In the genomic region with DNA sequence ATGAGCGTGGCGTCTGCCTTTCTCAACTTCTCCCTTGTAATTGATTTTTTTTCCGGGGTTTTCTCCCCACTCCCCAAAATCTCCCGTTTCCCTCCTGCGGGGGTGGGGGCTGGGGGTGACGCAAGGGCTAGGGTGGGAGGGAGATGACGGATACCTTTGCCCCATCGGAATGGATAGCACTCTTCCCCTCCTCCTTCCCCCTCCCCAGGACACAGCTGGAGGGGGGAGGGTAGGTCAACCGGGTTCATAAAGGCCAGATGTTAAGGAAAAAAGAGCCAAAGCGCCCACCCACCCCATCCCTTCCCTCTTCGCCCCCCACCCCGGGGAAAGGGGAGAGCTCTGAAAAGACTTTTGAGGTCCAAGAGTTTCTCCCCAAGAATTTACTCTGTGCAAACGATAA, we compare ENCODE assay signal across 18 mouse cellular contexts. TPM values are rescaled to one million over a fixed set of nuclear protein-coding genes. Genes with fewer than 3 reads are reported as not detected.
A peak's percentile ranks its signal among the peaks of the same experiment; 100 is the strongest.
DNase-seq lines count a peak whose midpoint lies in the region; ATAC-seq and TF ChIP-seq lines count a peak whose summit lies in the region.
"Had no signal": no experiment of that assay in that cellular context is flagged by ENCODE, and none has a peak within 500 bp of the region (broad histone marks: within the 10 kb centered on the region; RNA-seq: fewer than 3 reads in every experiment).

No protein-coding gene starts in this region.

- ATAC-seq in forebrain, embryonic 13.5 days = no peak
- no peak for ATAC-seq in forebrain, postnatal 0 days
- ATAC-seq in midbrain, embryonic 12.5 days (ENCODE audit: low FRiP score, low read depth) = no peak
- ATAC-seq in midbrain, embryonic 14.5 days (ENCODE audit: low FRiP score, low TSS enrichment) = no peak
- no peak for ATAC-seq in embryonic facial prominence, embryonic 12.5 days (ENCODE audit: insufficient number of reproducible peaks, insufficient read depth, low FRiP score, low TSS enrichment)
- ATAC-seq: forebrain, embryonic 14.5 days; inflammation-experienced regulatory T-cells, adult 6 months; liver, embryonic 12.5 days; midbrain, embryonic 15.5 days had no signal

- DNase-seq in forebrain, postnatal 0 days = no peak
- no peak for DNase-seq in midbrain, embryonic 14.5 days
- DNase-seq in urinary bladder, postnatal 25 days (ENCODE audit: low spot score) = no peak
- no peak for DNase-seq in cerebellum, adult 2 months
- DNase-seq: cerebellum, postnatal 14 days; heart, postnatal 4 days; kidney, adult 8-10 months; layer of hippocampus, postnatal 36 days; thymus, postnatal 25 days had no signal

- no peak for TF ChIP-seq POLR2A in cerebellum, adult 2 months (IDR thresholded peaks at IDR 0.05; ENCODE audit: borderline replicate concordance, insufficient read depth, low read length)

- peaks cover 82% of the 10 kb centered on the region for H3K27me3 ChIP-seq in forebrain, embryonic 13.5 days
- H3K27me3 ChIP-seq in forebrain, postnatal 0 days (ENCODE audit: insufficient read depth, low read length) = peaks cover 39% of the 10 kb centered on the region
- H3K27me3 ChIP-seq in midbrain, embryonic 12.5 days = peaks cover 83% of the 10 kb centered on the region
- peaks cover 60% of the 10 kb centered on the region for H3K27me3 ChIP-seq in midbrain, embryonic 14.5 days (ENCODE audit: control insufficient read depth, insufficient read depth, low read length)
- H3K27me3 ChIP-seq in embryonic facial prominence, embryonic 12.5 days = peaks cover 71% of the 10 kb centered on the region
- H3K27me3 ChIP-seq in cerebellum, adult 2 months (ENCODE audit: control insufficient read depth, insufficient read depth, low read length) = peaks cover 10% of the 10 kb centered on the region; the same call in 1 of the 2 replicates

- TF ChIP-seq CTCF in forebrain, postnatal 0 days (IDR thresholded peaks at IDR 0.05; ENCODE audit: low read depth) = no peak
- no peak for TF ChIP-seq CTCF in cerebellum, adult 2 months (IDR thresholded peaks at IDR 0.05; ENCODE audit: borderline replicate concordance, insufficient read depth, low read depth, low read length)

- no peak overlapping the region for H3K4me3 ChIP-seq in forebrain, embryonic 13.5 days
- H3K4me3 ChIP-seq in forebrain, postnatal 0 days (ENCODE audit: low read depth, low read length) = no peak overlapping the region
- H3K4me3 ChIP-seq in midbrain, embryonic 12.5 days = no peak overlapping the region
- no peak overlapping the region for H3K4me3 ChIP-seq in midbrain, embryonic 14.5 days (replicated peaks; ENCODE audit: low read depth, low read length)
- no peak overlapping the region for H3K4me3 ChIP-seq in embryonic facial prominence, embryonic 12.5 days
- H3K4me3 ChIP-seq in cerebellum, adult 2 months (replicated peaks; ENCODE audit: insufficient read depth, low read depth, low read length) = no peak overlapping the region
- H3K4me3 ChIP-seq: liver, embryonic 12.5 days; midbrain, embryonic 15.5 days had no signal

- H3K4me2 ChIP-seq in forebrain, embryonic 13.5 days = peak overlapping the region; percentile 85; the same call in 1 of the 2 replicates
- H3K4me2 ChIP-seq in forebrain, postnatal 0 days (ENCODE audit: low read depth) = no peak overlapping the region
- H3K4me2 ChIP-seq in midbrain, embryonic 12.5 days (replicated peaks) = 0 out of 2 replicates have a peak overlapping the region, but pooled peaks have one; percentile 11
- H3K4me2 ChIP-seq in midbrain, embryonic 14.5 days (ENCODE audit: low read length) = no peak overlapping the region
- peak overlapping the region; percentile 79; the same call in 1 of the 2 replicates for H3K4me2 ChIP-seq in embryonic facial prominence, embryonic 12.5 days (replicated peaks)
- H3K4me2 ChIP-seq: heart, embryonic 13.5 days; liver, embryonic 12.5 days; lung, embryonic 14.5 days; midbrain, embryonic 15.5 days had no signal

- H3K27ac ChIP-seq in forebrain, embryonic 13.5 days = no peak overlapping the region
- no peak overlapping the region for H3K27ac ChIP-seq in forebrain, postnatal 0 days (ENCODE audit: low read depth, low read length)
- no peak overlapping the region for H3K27ac ChIP-seq in midbrain, embryonic 12.5 days (replicated peaks)
- no peak overlapping the region for H3K27ac ChIP-seq in midbrain, embryonic 14.5 days (replicated peaks; ENCODE audit: low read depth, low read length)
- H3K27ac ChIP-seq in embryonic facial prominence, embryonic 12.5 days = no peak overlapping the region
- no peak overlapping the region for H3K27ac ChIP-seq in cerebellum, adult 2 months (ENCODE audit: insufficient read depth, low read length)
- H3K27ac ChIP-seq: heart, embryonic 13.5 days; liver, embryonic 12.5 days; midbrain, embryonic 15.5 days had no signal

- 15% methylated on average over 13 of the region's 13 CpGs for WGBS in forebrain, embryonic 13.5 days
- 21% methylated on average over 13 of the region's 13 CpGs for WGBS in forebrain, postnatal 0 days
- WGBS in midbrain, embryonic 12.5 days = 3% methylated on average over 13 of the region's 13 CpGs
- 7% methylated on average over 13 of the region's 13 CpGs for WGBS in midbrain, embryonic 14.5 days
- WGBS in embryonic facial prominence, embryonic 12.5 days = 4% methylated on average over 13 of the region's 13 CpGs
- WGBS in cerebellum, adult 2 months = 51% methylated on average over 13 of the region's 13 CpGs

- H3K9me3 ChIP-seq in forebrain, embryonic 13.5 days (replicated peaks) = no peaks in the 10 kb centered on the region
- H3K9me3 ChIP-seq in forebrain, postnatal 0 days (ENCODE audit: low read length) = no peaks in the 10 kb centered on the region
- no peaks in the 10 kb centered on the region for H3K9me3 ChIP-seq in midbrain, embryonic 12.5 days
- H3K9me3 ChIP-seq in midbrain, embryonic 14.5 days (ENCODE audit: control insufficient read depth, low read length) = no peaks in the 10 kb centered on the region
- H3K9me3 ChIP-seq in embryonic facial prominence, embryonic 12.5 days = no peaks in the 10 kb centered on the region
- H3K9me3 ChIP-seq: heart, embryonic 13.5 days; liver, embryonic 12.5 days; midbrain, embryonic 15.5 days had no signal

- peaks cover 29% of the 10 kb centered on the region for H3K4me1 ChIP-seq in forebrain, embryonic 13.5 days
- no peaks in the 10 kb centered on the region for H3K4me1 ChIP-seq in forebrain, postnatal 0 days (ENCODE audit: insufficient read depth)
- H3K4me1 ChIP-seq in midbrain, embryonic 12.5 days = peaks cover 30% of the 10 kb centered on the region
- H3K4me1 ChIP-seq in midbrain, embryonic 14.5 days (ENCODE audit: control insufficient read depth, insufficient read depth, low read length) = peaks cover 12% of the 10 kb centered on the region; the same call in 1 of the 2 replicates
- H3K4me1 ChIP-seq in embryonic facial prominence, embryonic 12.5 days = peaks cover 22% of the 10 kb centered on the region
- H3K4me1 ChIP-seq in cerebellum, adult 2 months (ENCODE audit: control insufficient read depth, insufficient read depth, low read length) = peaks cover 3% of the 10 kb centered on the region; the same call in 1 of the 2 replicates

- H3K36me3 ChIP-seq in forebrain, embryonic 13.5 days (ENCODE audit: poor library complexity, severe bottlenecking) = no peaks in the 10 kb centered on the region
- H3K36me3 ChIP-seq in forebrain, postnatal 0 days (ENCODE audit: insufficient read depth) = no peaks in the 10 kb centered on the region
- no peaks in the 10 kb centered on the region for H3K36me3 ChIP-seq in midbrain, embryonic 12.5 days
- no peaks in the 10 kb centered on the region for H3K36me3 ChIP-seq in midbrain, embryonic 14.5 days (ENCODE audit: control insufficient read depth, insufficient read depth, low read length)
- no peaks in the 10 kb centered on the region for H3K36me3 ChIP-seq in embryonic facial prominence, embryonic 12.5 days
- H3K36me3 ChIP-seq: heart, embryonic 13.5 days; liver, embryonic 12.5 days; midbrain, embryonic 15.5 days had no signal

- no peak overlapping the region for H3K9ac ChIP-seq in forebrain, embryonic 13.5 days
- H3K9ac ChIP-seq in forebrain, postnatal 0 days = no peak overlapping the region
- no peak overlapping the region for H3K9ac ChIP-seq in midbrain, embryonic 12.5 days (replicated peaks)
- no peak overlapping the region; the same call in 1 of the 2 replicates for H3K9ac ChIP-seq in midbrain, embryonic 14.5 days (replicated peaks; ENCODE audit: low read length)
- no peak overlapping the region for H3K9ac ChIP-seq in embryonic facial prominence, embryonic 12.5 days
- H3K9ac ChIP-seq: heart, embryonic 13.5 days; liver, embryonic 12.5 days; lung, embryonic 14.5 days; midbrain, embryonic 15.5 days had no signal

RNA-seq across cellular contexts. Expression of gene Epop, which starts 3.1 kb away (rescaled TPM):
- polyA plus RNA-seq in forebrain, embryonic 13.5 days (2015; fragmentation: Nextera tagmentation; extraction: Ambion mirVana) = 3.5 and 3.9 TPM in 2 replicates
- 5.0 and 6.8 TPM in 2 replicates for total RNA-seq in forebrain, postnatal 0 days (2014; rRNA removed)
- polyA plus RNA-seq in forebrain, postnatal 0 days (2015; fragmentation: Nextera tagmentation; extraction: Ambion mirVana) = 3.6 and 4.1 TPM in 2 replicates
- polyA plus RNA-seq in midbrain, embryonic 12.5 days (2016; fragmentation: Nextera tagmentation; extraction: Ambion mirVana) = 14.2 and 16.2 TPM in 2 replicates
- polyA plus RNA-seq in midbrain, embryonic 14.5 days (2014; fragmentation: Nextera tagmentation; extraction: Ambion mirVana) = 1.9 and 2.8 TPM in 2 replicates
- 15.3 and 16.4 TPM in 2 replicates for polyA plus RNA-seq in embryonic facial prominence, embryonic 12.5 days (2016; fragmentation: Nextera tagmentation; extraction: Ambion mirVana)
- polyA plus RNA-seq in cerebellum, adult 2 months (2012; rRNA removed) = 4.1 and 5.4 TPM in 2 replicates

RNA-seq across cellular contexts. Expression of gene Mllt6, which starts 36.8 kb away (rescaled TPM):
- 3.2 and 3.5 TPM in 2 replicates for polyA plus RNA-seq in forebrain, embryonic 13.5 days (2015; fragmentation: Nextera tagmentation; extraction: Ambion mirVana)
- 42.2 and 48.1 TPM in 2 replicates for total RNA-seq in forebrain, postnatal 0 days (2014; rRNA removed)
- 1.7 TPM in 2 replicates for polyA plus RNA-seq in forebrain, postnatal 0 days (2015; fragmentation: Nextera tagmentation; extraction: Ambion mirVana)
- polyA plus RNA-seq in midbrain, embryonic 12.5 days (2016; fragmentation: Nextera tagmentation; extraction: Ambion mirVana) = 3.0 and 3.2 TPM in 2 replicates
- 6.2 and 9.0 TPM in 2 replicates for polyA plus RNA-seq in midbrain, embryonic 14.5 days (2014; fragmentation: Nextera tagmentation; extraction: Ambion mirVana)
- polyA plus RNA-seq in embryonic facial prominence, embryonic 12.5 days (2016; fragmentation: Nextera tagmentation; extraction: Ambion mirVana) = 3.2 and 3.4 TPM in 2 replicates
- polyA plus RNA-seq in cerebellum, adult 2 months (2012; rRNA removed) = 68.4 and 69.3 TPM in 2 replicates

RNA-seq across cellular contexts. Expression of gene Srcin1, which starts 50.4 kb away (rescaled TPM):
- polyA plus RNA-seq in forebrain, embryonic 13.5 days (2015; fragmentation: Nextera tagmentation; extraction: Ambion mirVana) = 5.6 and 6.4 TPM in 2 replicates
- total RNA-seq in forebrain, postnatal 0 days (2014; rRNA removed) = 50.1 and 70.7 TPM in 2 replicates
- polyA plus RNA-seq in forebrain, postnatal 0 days (2015; fragmentation: Nextera tagmentation; extraction: Ambion mirVana) = 8.9 and 12.0 TPM in 2 replicates
- 6.5 and 7.3 TPM in 2 replicates for polyA plus RNA-seq in midbrain, embryonic 12.5 days (2016; fragmentation: Nextera tagmentation; extraction: Ambion mirVana)
- 9.6 and 15.1 TPM in 2 replicates for polyA plus RNA-seq in midbrain, embryonic 14.5 days (2014; fragmentation: Nextera tagmentation; extraction: Ambion mirVana)
- 1.00 and 1.3 TPM in 2 replicates for polyA plus RNA-seq in embryonic facial prominence, embryonic 12.5 days (2016; fragmentation: Nextera tagmentation; extraction: Ambion mirVana)
- 127 and 142 TPM in 2 replicates for polyA plus RNA-seq in cerebellum, adult 2 months (2012; rRNA removed)
- polyA plus RNA-seq: inflammation-experienced regulatory T-cells, adult 6 months had no signal

RNA-seq across cellular contexts. Expression of gene Cisd3, which starts 59.2 kb away (rescaled TPM):
- polyA plus RNA-seq in forebrain, embryonic 13.5 days (2015; fragmentation: Nextera tagmentation; extraction: Ambion mirVana) = 12.8 and 17.3 TPM in 2 replicates
- 14.4 and 15.5 TPM in 2 replicates for total RNA-seq in forebrain, postnatal 0 days (2014; rRNA removed)
- 27.2 and 27.8 TPM in 2 replicates for polyA plus RNA-seq in forebrain, postnatal 0 days (2015; fragmentation: Nextera tagmentation; extraction: Ambion mirVana)
- polyA plus RNA-seq in midbrain, embryonic 12.5 days (2016; fragmentation: Nextera tagmentation; extraction: Ambion mirVana) = 12.4 and 13.5 TPM in 2 replicates
- polyA plus RNA-seq in midbrain, embryonic 14.5 days (2014; fragmentation: Nextera tagmentation; extraction: Ambion mirVana) = 17.4 and 21.8 TPM in 2 replicates
- polyA plus RNA-seq in embryonic facial prominence, embryonic 12.5 days (2016; fragmentation: Nextera tagmentation; extraction: Ambion mirVana) = 11.6 and 13.7 TPM in 2 replicates
- polyA plus RNA-seq in cerebellum, adult 2 months (2012; rRNA removed) = 70.2 and 72.2 TPM in 2 replicates

Comparison
In these comparisons a context has a peak if more than half of its experiments do, and no peak if none do; other contexts are left out.
1. H3K4me2 ChIP-seq: peak in forebrain, embryonic 13.5 days (single experiment), midbrain, embryonic 12.5 days (single experiment) and embryonic facial prominence, embryonic 12.5 days (single experiment); none in forebrain, postnatal 0 days (single experiment) and midbrain, embryonic 14.5 days (single experiment).